Mouse (Mus musculus) spleen, embryonic (tissue): ENCODE results near the gene Iqsec1.
"Not testable (repeated sequence)": the region's sequence is repeated elsewhere in the genome, so short reads cannot be mapped to it uniquely, and the experiment has no call there.

Experiments
- CTCF ChIA-PET: fragments of 350-600 bp; sonication (Branson Sonifier 250); formaldehyde crosslinking; loops from one replicate; lab custom pipeline; 2022; lab: Charles Lee

Gene Iqsec1

DNA sequence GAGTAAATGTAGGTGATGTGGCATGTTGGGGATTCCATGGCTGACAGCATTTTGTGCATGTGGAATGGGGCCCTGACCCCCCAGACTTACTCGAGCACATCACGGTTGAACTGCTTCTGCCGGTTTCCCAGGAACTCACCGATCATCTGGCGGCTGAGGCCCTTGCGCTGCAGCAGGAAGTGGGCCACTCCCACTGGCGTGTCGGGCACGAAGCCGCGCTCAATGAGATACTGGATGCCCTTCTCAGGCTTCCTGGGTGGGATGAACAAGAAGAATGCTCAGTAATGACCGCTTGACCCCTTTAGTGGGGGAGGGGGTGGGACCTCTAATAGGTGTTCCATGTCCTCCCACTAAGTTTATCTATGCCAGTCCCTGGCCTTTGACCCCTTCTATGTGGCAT lies 308.1 kb downstream of the Iqsec1 start:
- CTCF ChIA-PET: no interaction called here

DNA sequence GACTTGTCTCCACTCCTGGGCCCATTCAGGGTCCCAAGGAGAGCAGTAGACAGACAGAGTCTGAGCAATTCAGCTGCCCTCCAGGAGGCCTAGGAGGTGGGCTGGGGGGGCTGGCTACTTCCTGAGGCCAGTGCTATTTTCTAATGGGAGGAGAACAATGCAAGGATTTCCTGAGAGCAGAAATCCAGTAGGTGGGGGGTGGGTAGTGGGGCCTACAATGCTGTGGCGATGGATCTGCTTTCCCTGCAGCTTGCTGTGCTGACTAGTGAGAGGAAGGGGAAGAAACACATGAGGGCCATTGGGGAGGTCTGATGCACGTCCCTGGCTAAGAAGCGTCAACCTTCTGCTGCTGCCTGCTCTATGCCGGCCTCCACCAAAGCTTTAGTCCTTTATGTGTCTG lies 309.7 kb downstream of the Iqsec1 start:
- CTCF ChIA-PET: interaction anchor here (1.2 kb wide), 1 partner anchor 13 kb away, joined by 4 read pairs; no protein-coding TSS in a partner anchor

DNA sequence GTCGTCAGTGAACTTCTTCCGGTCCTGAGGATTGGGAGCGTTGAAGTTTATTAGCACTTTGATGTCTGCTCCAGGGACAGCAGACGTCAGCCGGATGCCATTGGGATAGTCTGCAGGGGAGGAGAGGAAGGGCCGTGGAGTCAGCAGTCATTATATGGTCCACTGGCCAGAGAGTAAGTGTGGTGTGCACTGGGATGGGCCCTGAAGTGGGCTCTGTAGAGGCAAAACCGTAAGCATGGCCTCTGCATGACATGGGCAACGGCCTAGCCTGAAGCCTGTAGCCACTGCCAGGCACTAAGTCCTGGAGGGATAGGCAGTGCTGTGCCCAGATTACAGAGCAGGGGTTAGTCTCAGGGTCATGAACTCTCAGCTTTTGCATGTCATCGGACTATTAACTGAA lies 319.8 kb downstream of the Iqsec1 start:
- CTCF ChIA-PET: no interaction called here

DNA sequence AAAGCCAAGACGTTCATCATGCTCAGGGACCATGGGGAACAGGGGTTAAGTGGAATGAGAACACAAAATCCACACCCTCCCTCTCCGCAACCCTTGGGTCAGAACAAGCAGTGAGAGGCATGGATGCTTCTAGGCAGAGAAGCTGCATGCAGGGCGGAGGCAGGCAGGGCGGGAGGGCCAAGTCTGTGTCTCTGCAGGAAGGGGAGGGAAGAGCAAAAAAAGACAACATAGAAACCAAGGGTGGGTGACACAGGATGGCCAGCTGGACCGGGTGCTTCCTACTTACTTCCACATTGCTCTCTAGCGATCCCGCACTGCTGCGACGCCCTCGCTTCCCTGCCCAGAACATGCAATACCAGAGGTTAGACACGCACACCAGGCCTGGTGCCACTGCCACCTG lies 324.7 kb downstream of the Iqsec1 start:
- CTCF ChIA-PET: no interaction called here

DNA sequence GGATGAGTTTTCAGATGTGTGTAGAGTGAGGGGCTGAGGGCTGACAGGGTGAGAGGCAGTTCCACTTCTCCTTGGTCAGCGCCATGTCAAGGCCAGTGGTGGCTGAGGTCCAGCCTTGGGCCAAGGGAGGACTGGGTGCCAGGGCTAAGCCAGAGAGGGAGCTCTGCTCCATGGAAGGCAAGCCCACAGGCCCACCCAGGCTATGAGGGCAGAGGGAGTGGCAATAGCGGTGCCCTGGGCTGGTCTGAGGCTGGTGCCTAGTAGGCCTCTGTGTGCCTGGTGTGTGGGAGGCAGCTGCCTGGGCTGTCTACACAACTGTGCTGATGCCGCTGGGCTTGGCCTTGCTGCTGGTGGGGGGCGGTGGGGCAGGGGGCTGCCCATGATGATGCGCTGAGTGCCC lies 326.3 kb downstream of the Iqsec1 start:
- CTCF ChIA-PET: no interaction called here

DNA sequence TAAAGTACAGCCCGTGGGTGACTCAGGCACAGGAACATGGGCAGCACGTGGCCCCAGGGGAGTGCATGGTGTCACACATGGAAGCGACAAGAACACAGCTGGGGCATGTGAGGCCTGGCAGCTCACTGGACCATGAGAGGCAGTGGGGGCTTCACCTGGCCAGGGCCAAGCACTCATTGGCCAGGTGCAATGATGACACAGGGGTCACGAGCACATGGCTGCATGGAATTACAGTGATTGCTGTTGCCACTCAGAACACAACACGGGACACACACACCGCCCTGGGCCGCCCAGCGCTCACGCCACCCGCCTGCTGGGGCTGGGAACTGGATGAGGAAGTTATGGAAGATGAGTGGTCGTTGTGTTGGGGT lies 327.5 kb downstream of the Iqsec1 start:
- CTCF ChIA-PET: interaction anchor here (0.9 kb wide), 1 partner anchor 104 kb away, joined by 3 read pairs; no protein-coding TSS in a partner anchor

DNA sequence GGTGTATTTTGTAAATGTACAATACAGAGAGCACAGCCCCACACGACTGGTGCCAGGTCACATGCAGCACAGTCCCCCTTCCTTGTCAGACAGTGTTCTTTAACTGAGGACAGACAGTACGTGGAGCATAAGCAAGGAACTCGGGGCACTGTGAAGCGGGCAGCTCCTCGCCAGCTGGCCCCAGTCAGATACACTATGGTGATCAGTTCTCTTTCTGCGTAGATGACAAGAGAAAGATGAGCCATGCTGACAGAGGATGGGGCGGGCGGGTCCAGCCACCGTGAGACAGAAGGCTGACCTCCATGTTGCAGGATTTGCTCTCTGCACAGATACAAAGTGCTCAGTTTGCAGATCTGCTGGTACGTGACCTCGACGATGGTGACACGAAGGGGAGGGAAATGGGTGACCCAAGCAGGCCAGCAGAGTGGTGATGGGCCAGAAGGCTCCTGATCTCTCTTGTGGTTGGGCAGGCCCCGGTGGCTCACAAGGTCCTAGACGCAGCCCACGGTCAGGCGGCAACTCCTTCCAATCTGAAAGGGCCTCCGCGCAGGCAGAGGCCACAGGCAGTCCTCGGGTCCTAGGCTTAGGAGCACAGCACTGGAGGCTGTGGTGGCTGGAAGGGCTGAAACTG lies 328.0 kb downstream of the Iqsec1 start:
- CTCF ChIA-PET: interaction anchor here (0.6 to 0.9 kb wide), 2 partner anchors 104 to 1663 kb away, joined by 3 read pairs; no protein-coding TSS in a partner anchor

DNA sequence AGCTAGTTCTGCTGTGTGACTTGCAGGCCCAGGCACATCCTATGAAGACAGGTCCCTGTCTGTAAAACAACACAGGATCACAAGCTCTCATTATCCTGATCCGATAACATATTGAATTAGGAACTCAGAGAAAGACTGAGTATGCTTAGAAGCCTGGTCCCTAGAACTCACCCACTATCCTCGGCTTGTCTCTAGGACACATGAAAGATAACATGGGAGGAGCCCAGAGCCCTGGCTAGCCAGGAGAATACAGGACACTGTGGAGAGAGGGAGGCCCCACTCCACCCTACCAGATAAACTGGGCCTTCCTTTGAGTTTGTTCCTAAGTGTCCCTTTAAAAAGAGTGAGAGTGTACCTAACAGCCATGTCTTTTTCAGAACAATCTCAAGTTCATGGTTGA lies 328.6 kb downstream of the Iqsec1 start:
- CTCF ChIA-PET: interaction anchor here (0.6 to 0.9 kb wide), 5 partner anchors 68 to 1662 kb away, joined by 3 to 30 read pairs (median 3); no protein-coding TSS in a partner anchor

DNA sequence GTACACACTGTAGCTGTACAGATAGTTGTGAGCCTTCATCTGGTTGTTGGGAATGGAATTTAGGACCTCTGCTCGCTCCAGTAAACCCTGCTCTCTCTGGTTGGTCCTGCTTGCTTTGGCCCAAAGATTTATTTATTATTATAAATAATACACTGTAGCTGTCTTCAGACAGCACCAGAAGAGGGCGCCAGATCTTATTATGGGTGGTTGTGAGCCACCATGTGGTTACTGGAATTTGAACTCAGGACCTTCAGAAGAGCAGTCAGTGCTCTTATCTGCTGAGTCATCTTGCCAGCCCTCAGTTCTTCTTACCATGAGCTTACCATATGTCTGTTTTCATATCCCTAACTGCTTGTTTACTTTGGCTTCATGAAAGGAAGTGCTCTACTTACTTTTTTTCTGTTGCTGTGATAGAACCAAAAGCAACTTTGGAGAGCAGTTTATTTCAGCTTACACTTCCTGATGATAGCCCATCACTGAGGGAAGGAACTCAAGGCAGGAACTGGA lies 332.1 kb downstream of the Iqsec1 start:
- CTCF ChIA-PET: interaction anchor here (0.7 to 1.2 kb wide), 2 partner anchors 81 to 90 kb away, joined by 3 read pairs; no protein-coding TSS in a partner anchor

DNA sequence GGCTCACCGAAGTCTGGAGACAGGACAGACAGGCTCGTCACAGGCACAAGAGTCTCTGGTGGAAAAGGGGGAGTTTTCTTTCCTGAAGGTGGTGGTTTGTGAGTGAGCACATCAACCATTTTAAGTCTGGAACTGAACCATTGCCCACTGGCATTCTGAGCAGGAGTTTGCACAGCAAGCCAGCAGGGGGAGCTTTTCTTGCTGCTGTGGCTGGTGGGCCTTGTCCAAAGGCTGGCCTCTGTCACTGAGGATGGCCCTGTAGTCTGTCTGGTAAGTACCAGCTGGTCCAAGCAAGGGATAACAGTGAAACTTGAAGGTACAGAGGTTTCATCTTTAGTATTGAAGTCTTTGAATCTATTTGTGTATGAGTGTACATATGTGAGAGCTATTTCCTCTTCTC lies 334.7 kb downstream of the Iqsec1 start:
- CTCF ChIA-PET: interaction anchor here (1.0 kb wide), 1 partner anchor 85 kb away, joined by 3 read pairs; no protein-coding TSS in a partner anchor

DNA sequence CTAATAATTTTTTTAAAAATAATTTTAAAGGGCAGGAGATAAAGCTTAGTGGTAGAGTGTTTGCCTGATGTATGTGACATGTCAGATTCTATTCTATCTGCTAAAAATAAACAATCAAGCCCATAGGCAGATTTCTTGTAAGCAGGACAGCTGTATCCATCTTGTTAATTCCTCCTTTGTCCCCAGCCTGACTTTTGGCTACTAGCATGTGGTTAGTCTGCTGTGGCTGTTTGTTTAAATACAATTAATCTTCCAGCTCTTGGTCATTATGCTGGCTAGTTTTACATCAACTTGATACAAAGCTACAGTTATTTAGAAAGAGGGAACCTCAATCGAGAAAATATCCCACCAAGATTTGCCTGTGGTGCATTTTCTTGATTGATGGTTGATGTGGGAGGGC lies 337.9 kb downstream of the Iqsec1 start:
- CTCF ChIA-PET: interaction anchor here (0.5 kb wide), 1 partner anchor 218 kb away, joined by 7 read pairs; no protein-coding TSS in a partner anchor

DNA sequence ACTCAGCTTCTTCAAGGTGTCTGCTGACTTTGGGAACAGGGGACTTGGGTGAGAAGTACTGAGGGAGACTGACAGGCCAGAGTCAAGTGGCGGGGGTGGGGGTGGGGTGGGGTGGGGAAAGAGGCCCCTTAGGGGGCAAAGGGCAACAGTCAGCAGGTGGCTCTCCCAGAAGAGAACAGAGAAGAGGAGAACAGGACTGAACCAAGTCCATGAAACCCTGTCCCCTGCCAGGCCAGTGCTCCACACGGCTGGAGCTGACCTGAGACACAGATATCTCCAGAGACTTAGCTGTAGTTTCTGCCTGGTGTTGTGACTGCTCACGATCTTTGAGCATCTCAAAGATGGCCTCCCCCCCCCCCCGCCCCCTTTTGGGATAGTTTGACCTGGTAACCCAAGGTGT lies 339.2 kb downstream of the Iqsec1 start:
- CTCF ChIA-PET: interaction anchor here (0.7 kb wide), 1 partner anchor 171 kb away, joined by 3 read pairs; no protein-coding TSS in a partner anchor

DNA sequence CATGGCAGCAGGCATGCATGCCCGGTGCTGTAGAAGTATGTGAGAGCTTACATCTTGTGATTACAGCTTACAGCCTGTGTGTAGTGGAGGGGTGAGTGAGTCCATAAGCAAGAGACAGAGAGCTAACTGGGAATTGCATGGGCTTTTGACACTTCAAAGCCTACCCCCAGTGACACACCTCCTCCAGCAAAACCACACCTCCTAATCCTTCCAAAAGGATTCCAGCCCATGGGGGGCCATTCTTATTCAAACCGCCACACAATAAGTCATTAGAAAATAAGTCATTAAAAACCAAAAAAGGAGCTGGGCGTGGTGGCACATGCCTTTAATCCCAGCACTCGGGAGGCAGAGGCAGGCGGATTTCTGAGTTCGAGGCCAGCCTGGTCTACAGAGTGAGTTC lies 340.1 kb downstream of the Iqsec1 start:
- CTCF ChIA-PET: interaction anchor here (0.7 kb wide), 1 partner anchor 172 kb away, joined by 3 read pairs; no protein-coding TSS in a partner anchor

DNA sequence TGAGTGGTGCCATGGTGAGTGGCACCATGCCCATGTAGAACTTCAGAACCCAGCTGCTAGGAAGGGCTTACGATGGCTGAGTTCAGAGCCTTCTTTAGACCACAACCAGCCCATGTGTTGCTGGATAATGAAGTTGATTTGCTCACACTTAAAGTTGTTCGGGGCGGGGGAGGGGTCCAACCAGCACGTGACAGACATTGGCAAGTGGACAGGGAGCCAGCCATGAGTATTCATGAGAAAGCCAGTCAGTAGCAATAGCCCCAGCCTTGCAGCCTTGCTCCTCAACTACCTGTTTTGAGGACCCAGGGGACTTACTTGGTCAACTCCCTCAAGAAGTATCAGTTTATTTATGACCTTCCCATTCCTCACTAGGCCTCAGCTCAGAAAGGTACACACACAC lies 343.5 kb downstream of the Iqsec1 start:
- CTCF ChIA-PET: no interaction called here

DNA sequence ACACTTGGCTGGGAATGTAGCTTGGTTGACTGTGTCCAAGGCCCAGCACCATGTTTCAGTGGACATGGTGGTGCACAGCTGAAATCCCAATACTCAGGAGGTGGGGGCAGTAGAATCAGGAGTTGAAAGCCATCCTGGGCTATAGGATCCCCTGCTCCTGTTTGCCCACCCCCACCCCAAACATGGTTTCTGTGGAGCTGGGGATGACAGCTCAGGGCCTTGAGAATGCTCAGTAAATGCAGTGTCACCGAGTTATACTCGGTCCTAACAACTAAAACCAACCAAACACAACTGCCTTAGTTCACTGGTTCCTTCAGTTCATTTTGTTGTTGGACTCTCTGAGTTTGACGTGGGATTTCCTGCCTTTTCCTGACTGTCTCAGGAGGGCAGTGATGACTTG lies 345.4 kb downstream of the Iqsec1 start:
- CTCF ChIA-PET: no interaction called here

DNA sequence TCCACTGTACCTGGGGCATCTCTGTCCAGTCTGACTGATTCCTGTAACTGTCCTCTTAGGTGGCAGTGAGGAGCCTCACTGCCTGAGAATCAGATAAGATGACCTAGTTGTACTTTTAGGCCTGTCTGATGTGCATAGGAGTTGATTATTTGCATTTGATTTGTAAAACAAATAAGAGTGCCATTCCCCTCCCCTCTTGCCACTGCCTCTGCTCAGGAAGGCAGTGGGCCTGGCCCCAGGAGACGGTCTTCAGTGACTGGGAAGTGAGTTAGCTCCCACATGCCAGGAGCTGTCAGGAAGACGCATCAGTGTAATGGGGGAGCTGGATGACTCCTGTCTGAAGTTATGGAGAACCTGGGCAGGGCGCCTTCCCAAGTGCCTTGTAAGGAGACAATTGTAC lies 352.9 kb downstream of the Iqsec1 start:
- CTCF ChIA-PET: no interaction called here

DNA sequence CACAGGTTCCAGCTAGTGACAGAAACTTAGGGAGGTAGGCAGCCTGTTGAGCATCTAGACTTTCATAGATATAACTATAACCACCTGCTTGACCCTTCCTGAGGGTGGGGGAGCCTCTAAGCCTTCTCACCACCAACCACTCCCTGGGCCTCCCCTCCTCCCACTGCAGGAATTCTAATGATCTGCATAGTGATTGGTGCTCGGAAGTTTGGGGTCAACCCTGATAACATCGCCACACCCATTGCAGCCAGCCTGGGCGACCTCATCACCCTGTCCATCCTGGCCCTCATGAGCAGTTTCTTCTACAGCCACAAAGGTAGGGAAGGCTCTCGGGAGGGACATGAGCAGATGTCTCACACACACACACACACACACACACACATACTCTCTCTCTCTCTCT lies 353.4 kb downstream of the Iqsec1 start:
- CTCF ChIA-PET: no interaction called here

DNA sequence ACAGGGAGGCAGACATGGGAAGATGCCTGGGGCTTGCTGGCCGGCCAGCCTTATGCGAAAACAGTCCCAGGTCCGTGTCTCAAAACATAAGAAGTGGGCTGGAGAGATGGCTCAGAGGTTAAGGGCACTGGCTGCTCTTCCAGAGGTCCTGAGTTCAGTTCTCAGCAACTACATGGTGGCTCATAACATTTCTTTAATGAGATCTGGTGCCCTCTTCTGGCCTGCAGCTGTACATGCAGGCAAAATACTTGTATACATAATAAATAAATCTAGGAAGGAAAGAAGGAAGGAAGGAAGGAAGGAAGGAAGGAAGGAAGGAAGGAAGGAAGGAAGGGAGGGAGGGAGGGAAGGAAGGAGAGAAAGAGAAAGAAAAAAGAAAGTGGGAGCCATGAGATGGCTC lies 356.0 kb downstream of the Iqsec1 start:
- CTCF ChIA-PET: not testable (repeated sequence)

DNA sequence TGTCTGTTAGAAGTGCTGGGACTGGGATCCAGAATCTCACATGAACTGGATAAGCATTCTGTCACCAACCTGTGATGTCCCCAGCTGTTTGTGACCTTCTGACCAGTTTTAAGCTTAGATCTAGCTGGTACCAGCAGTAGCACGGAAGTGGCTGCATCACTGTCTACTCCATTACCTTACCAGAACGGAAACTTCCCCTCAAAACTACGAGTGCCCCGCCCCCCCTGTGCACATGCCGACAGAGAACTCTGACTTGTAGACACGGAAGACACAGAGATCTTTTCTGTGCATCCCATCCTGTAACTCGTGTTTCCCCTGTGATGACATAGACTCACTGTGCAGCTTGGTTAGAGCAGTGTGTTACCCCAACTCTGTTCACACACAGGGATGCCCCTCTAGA lies 358.1 kb downstream of the Iqsec1 start:
- CTCF ChIA-PET: no interaction called here

DNA sequence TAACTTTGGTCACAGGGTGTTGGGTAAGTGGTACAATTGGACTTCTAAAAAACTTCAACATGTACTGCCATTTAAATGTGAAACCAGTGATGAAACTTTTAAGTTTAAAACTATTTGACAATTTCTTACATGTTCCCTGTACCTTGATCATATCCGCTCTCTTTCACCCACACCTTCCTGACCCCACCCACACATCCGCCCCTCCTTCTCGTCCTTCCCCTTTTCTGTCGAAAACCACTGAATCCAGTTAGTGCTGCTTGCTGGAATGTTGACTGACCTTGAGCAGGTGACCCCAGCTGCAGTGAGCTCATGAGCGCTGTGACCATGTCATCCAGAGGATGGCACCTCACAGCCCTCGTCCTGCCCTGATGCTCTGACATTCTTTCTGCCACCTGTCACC lies 359.0 kb downstream of the Iqsec1 start:
- CTCF ChIA-PET: interaction anchor here (0.6 kb wide), 1 partner anchor 444 kb away, joined by 3 read pairs; no protein-coding TSS in a partner anchor

DNA sequence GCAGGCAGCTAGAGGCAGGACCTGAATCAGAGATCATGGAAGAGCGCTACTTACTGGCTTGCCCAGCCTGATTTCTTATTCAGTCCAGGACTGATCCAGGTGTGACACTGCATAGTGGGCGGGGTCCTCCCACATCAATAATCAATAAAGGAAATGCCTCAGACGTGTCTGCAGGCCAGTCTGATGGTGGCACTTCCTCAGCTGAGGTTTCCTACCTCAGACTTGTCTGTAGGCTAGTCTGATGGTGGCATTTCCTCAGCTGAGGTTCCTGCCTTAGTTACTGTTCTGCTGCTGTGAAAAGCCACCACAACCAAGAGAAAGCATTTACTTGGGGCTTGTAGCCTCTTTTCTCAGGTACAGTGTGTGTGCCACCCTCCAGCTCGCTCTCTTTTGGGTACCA lies 360.9 kb downstream of the Iqsec1 start:
- CTCF ChIA-PET: no interaction called here

DNA sequence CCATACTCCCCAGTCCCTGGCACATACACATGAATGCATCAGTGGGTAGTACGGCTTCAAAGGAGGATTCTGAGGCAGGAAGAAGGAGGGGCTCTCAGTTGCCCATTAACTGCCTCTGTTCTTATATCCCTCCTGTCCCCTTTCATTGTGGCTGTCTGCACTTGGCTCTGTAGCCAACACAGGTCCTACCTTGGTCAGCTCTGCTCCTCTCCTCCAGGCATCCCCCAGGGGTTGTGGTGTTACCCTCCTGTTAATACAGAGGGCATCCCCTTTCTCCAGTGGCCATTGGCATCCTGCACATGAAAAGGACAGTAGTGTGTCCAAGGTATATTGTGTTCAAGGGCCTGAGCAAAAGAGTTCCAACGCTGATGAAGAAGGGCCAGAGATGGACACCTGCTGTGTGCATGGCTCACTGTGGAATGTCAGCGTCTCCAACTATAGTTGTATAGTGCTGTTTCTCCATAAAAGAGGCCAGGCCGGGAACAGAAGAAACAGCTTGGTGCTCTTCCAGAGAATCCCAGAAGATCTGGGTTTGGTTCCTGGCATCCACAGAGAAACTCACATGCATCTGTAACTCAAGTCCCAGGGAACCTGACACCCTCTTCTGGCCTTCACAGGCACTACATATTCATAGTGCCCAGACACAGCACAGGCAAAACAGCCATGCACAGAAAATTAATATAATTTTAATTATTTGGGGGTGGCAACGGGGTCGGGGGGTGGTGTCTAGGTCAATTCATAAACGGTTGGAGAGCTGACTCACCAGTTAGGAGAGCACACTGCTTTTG lies 363.1 kb downstream of the Iqsec1 start:
- CTCF ChIA-PET: interaction anchor here (1.3 kb wide), 1 partner anchor 14 kb away, joined by 4 read pairs; no protein-coding TSS in a partner anchor
